Mouse (Mus musculus) brain, embryonic 14.5 days (tissue): ENCODE results near the gene Ptpru.

Source experiments
- CTCF ChIP-seq: fragments of 200-500 bp; IDR thresholded peaks from 2 replicates; pipeline ENCODE4 v1.5.1; 2012; ENCODE audit warnings: inconsistent platforms, mild to moderate bottlenecking, moderate library complexity, borderline replicate concordance; ENCODE audit not compliant: insufficient read depth, insufficient read length; ENCODE audit errors: extremely low read depth
- POLR2A ChIP-seq: fragments of 200-500 bp; IDR thresholded peaks from 2 replicates; pipeline ENCODE4 v1.6.1; 2012; ENCODE audit warnings: mild to moderate bottlenecking, inconsistent platforms, borderline replicate concordance; ENCODE audit not compliant: poor library complexity, insufficient read depth, insufficient read length, severe bottlenecking; ENCODE audit errors: extremely low read depth

GRCm38 (mm10) chr4:131812458-131812857, 25.6 kb downstream of the Ptpru start:
- TF ChIP-seq CTCF (no peak), POLR2A (no peak)
